Comparison of ENCODE assay signal across 8 mouse cellular contexts in genomic region chr13:17028595-17028994, GRCm38 (mm10).
DNase-seq lines count a peak whose midpoint lies in the region; ATAC-seq and TF ChIP-seq lines count a peak whose summit lies in the region.

No protein-coding gene starts in this region.

- DNase-seq in 416B (ENCODE audit: low read depth) (peak; percentile 75), MEL (ENCODE audit: low read depth, low spot score) (peak; percentile 53)
- peak; percentile 2 for DNase-seq in cerebellum, adult 8-10 months
- DNase-seq in gastrocnemius, postnatal 10 days: peak; percentile 20
- peak; percentile 42 to 76 for DNase-seq in kidney, postnatal 25 days
- DNase-seq in liver, embryonic 14.5 days (ENCODE audit: low read depth in 3 of 3, low spot score in 3 of 3): peak; percentile 6 to 79 (median 7)
- peak; percentile 2 for DNase-seq in ovary, postnatal 10 days (ENCODE audit: low spot score)
- DNase-seq in thymus, postnatal 0 days (ENCODE audit: low spot score): peak; percentile 76

- no peak overlapping the region for H3K9ac ChIP-seq in MEL (ENCODE audit: control insufficient read depth, low read depth, low read length, poor library complexity, severe bottlenecking)
- H3K9ac ChIP-seq in liver, embryonic 14.5 days (replicated peaks): no peak overlapping the region

- peak in 2 of 3 experiments; percentile 44 to 47; a peak in 3 of 6 replicates for TF ChIP-seq CTCF in MEL (IDR thresholded peaks at IDR 0.05 in 2 of 3, conservative IDR thresholded peaks at IDR 0.05 in 1 of 3; ENCODE audit: control insufficient read depth in 1 of 3, insufficient read depth in 1 of 3, low read depth in 2 of 3, low read length in 3 of 3, poor library complexity in 1 of 3, severe bottlenecking in 1 of 3)
- TF ChIP-seq CTCF in liver, embryonic 14.5 days (IDR thresholded peaks at IDR 0.05; ENCODE audit: low read depth): peak; percentile 84

- 10% methylated on average over 3 of the region's 3 CpGs for WGBS in liver, embryonic 14.5 days (ENCODE audit: insufficient replicate concordance)

- no peak for TF ChIP-seq EP300 in MEL (IDR thresholded peaks at IDR 0.05; ENCODE audit: low read depth in 1 of 2, low read length in 2 of 2)
- peak; percentile 46 for TF ChIP-seq EP300 in liver, embryonic 14.5 days (IDR thresholded peaks at IDR 0.05; ENCODE audit: low read depth)

- TF ChIP-seq RAD21 in MEL (IDR thresholded peaks at IDR 0.05; ENCODE audit: low read depth, low read length): peak; percentile 43

- no peaks in the 10 kb centered on the region for H3K4me1 ChIP-seq in MEL (ENCODE audit: control insufficient read depth in 1 of 2, insufficient read depth in 2 of 2, low read length in 2 of 2)
- H3K4me1 ChIP-seq in liver, embryonic 14.5 days (replicated peaks; ENCODE audit: control insufficient read depth in 2 of 2, insufficient read depth in 2 of 2, low read length in 1 of 2): peaks cover 16 to 33% of the 10 kb centered on the region in 2 experiments

- H3K4me2 ChIP-seq in liver, embryonic 14.5 days (ENCODE audit: low read depth): peak overlapping the region; percentile 35

- no peak for TF ChIP-seq POLR2A in MEL (IDR thresholded peaks at IDR 0.05; ENCODE audit: control insufficient read depth in 1 of 2, insufficient read depth in 1 of 2, low read depth in 1 of 2, low read length in 2 of 2, poor library complexity in 1 of 2)

- no peak overlapping the region for H3K4me3 ChIP-seq in MEL (ENCODE audit: control insufficient read depth in 1 of 2, insufficient read depth in 1 of 2, low read depth in 2 of 2, low read length in 2 of 2)
- no peak overlapping the region for H3K4me3 ChIP-seq in liver, embryonic 14.5 days (ENCODE audit: insufficient read depth in 1 of 2, low read depth in 2 of 2, low read length in 2 of 2)

- ATAC-seq in liver, embryonic 14.5 days (ENCODE audit: insufficient read depth): peak; percentile 66

- no peaks in the 10 kb centered on the region for H3K27me3 ChIP-seq in MEL (ENCODE audit: control insufficient read depth in 1 of 2, insufficient read depth in 2 of 2, low read length in 2 of 2)
- no peaks in the 10 kb centered on the region for H3K27me3 ChIP-seq in liver, embryonic 14.5 days (ENCODE audit: control insufficient read depth, insufficient read depth, low read length)

- H3K36me3 ChIP-seq in MEL (ENCODE audit: control insufficient read depth in 1 of 2, insufficient read depth in 2 of 2, low read length in 2 of 2): no peaks in the 10 kb centered on the region
- no peaks in the 10 kb centered on the region for H3K36me3 ChIP-seq in liver, embryonic 14.5 days (replicated peaks; ENCODE audit: control insufficient read depth, insufficient read depth, low read depth)

- H3K9me3 ChIP-seq in MEL (replicated peaks; ENCODE audit: insufficient read depth, low read length): no peaks in the 10 kb centered on the region
- H3K9me3 ChIP-seq in liver, embryonic 14.5 days (ENCODE audit: control insufficient read depth, low read length): no peaks in the 10 kb centered on the region

- no peaks in the 10 kb centered on the region for H3K79me2 ChIP-seq in MEL (ENCODE audit: control insufficient read depth, insufficient read depth, low read length, poor library complexity)

- no peak overlapping the region for H3K27ac ChIP-seq in MEL (ENCODE audit: control insufficient read depth, low read depth, low read length)
- peak overlapping the region; percentile 78 for H3K27ac ChIP-seq in liver, embryonic 14.5 days

TF ChIP-seq in MEL, 35 proteins besides CTCF, POLR2A, EP300 and RAD21:
- TF ChIP-seq E2F4 (IDR thresholded peaks at IDR 0.05; ENCODE audit: borderline replicate concordance, low read depth, low read length) (no peak), SMC3 (IDR thresholded peaks at IDR 0.05; ENCODE audit: low read depth, low read length) (peak; percentile 62)

Comparison
In these comparisons a context has a peak if more than half of its experiments do, and no peak if none do; other contexts are left out.
1. DNase-seq: peak in every context shown above with its lines; median percentile 76 in thymus, postnatal 0 days; 75 in 416B; 59 in kidney, postnatal 25 days; 53 in MEL; 20 in gastrocnemius, postnatal 10 days; 7 in liver, embryonic 14.5 days; 2 in cerebellum, adult 8-10 months; 2 in ovary, postnatal 10 days.